Comparison of ENCODE assay signal across 17 mouse cellular contexts in the genomic region with DNA sequence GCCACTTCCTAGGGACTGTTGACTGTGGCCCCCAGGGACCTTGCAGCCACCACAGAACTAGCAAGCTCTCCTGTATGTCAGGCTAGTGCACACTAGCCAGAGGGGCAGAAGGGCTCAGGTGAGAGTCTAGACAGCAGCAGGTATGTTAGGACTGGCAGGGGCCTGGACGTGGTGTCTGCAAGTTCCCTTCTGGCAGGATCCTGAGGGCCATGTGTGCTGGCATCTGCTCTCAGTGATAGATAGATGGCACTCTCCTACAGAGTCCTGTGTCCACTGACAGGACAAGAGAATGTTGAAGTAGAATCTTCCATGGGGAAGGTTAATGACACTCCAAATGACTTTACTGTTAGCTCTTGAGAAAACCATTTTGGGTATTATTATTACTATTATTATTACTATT. TPM values are rescaled to one million over a fixed set of nuclear protein-coding genes. Genes with fewer than 3 reads are reported as not detected.
DNase-seq lines count a peak whose midpoint lies in the region; TF ChIP-seq lines count a peak whose summit lies in the region.
"Had no signal": no experiment of that assay in that cellular context is flagged by ENCODE, and none has a peak within 500 bp of the region (broad histone marks: within the 10 kb centered on the region; RNA-seq: fewer than 3 reads in every experiment).

No protein-coding gene starts in this region.

- intact Hi-C loops in gastrocnemius, adult 2 months (cut with DNase I): no loop called here
- intact Hi-C loops in gastrocnemius, postnatal 36 days (cut with DNase I): no loop called here

- peak; percentile 45 for DNase-seq in cerebellum, adult 11-12 months
- DNase-seq in cerebellum, adult 9-11 months: no peak
- DNase-seq in gastrocnemius, adult 2 months: peak; percentile 4
- no peak for DNase-seq in gastrocnemius, postnatal 36 days
- DNase-seq in A20 (ENCODE audit: low read depth, low spot score): peak; percentile 27
- DNase-seq in brain, adult 2 months (ENCODE audit: low read depth, low spot score): peak; percentile 70
- DNase-seq in right cerebral cortex, postnatal 4 days: no peak
- DNase-seq: adrenal gland, adult 8-10 months; adrenal gland, postnatal 36 days; cerebellum, postnatal 10 days; gastrocnemius, postnatal 14 days; heart, postnatal 10 days; heart, postnatal 4 days; kidney, adult 11 months had no signal

- H3K4me3 ChIP-seq in gastrocnemius, adult 2 months: no peak overlapping the region
- H3K4me3 ChIP-seq: embryonic facial prominence, embryonic 13.5 days; forebrain, embryonic 12.5 days; hindbrain, embryonic 12.5 days had no signal

- H3K27ac ChIP-seq in gastrocnemius, adult 2 months: no peak overlapping the region
- H3K27ac ChIP-seq: embryonic facial prominence, embryonic 13.5 days; forebrain, embryonic 12.5 days; hindbrain, embryonic 12.5 days had no signal

- no peak; the same call in 1 of the 2 replicates for TF ChIP-seq CTCF in gastrocnemius, adult 2 months (IDR thresholded peaks at IDR 0.05)

RNA-seq across cellular contexts. Expression of a gene that starts 52.8 kb away (rescaled TPM):
- total RNA-seq in gastrocnemius, adult 2 months (2021): 10 to 100 TPM; 10.7 to 11.0 TPM
- total RNA-seq in gastrocnemius, postnatal 36 days (2021): 10 to 100 TPM in 1 of 2 experiments, 1 to 10 TPM in 1; 9.0 to 14.9 TPM

Comparison
In these comparisons a context has a peak if more than half of its experiments do, and no peak if none do; other contexts are left out.
1. DNase-seq: peak in cerebellum, adult 11-12 months (single experiment), gastrocnemius, adult 2 months (single experiment), A20 (single experiment) and brain, adult 2 months (single experiment); none in cerebellum, adult 9-11 months (single experiment), gastrocnemius, postnatal 36 days (0 of 2) and right cerebral cortex, postnatal 4 days (single experiment).